Mouse (Mus musculus): ENCODE measurements around the gene Map3k13. TPM values are rescaled to one million over a fixed set of nuclear protein-coding genes. Genes with fewer than 3 reads are reported as not detected.
A peak's percentile ranks its signal among the peaks of the same experiment; 100 is the strongest.

Gene Map3k13
- polyA plus RNA-seq, 1 experiment from 2014 or later, result 4.1 TPM

- Histone ChIP-seq H3K4me3 (no peak overlapping the region), H3K4me1 (replicated peaks) (no peaks in the 10 kb centered on the region), H3K36me3 (peaks cover 13% of the 10 kb centered on the region; the same call in 1 of the 2 replicates), H3K27me3 (ENCODE audit: insufficient read depth, poor library complexity, severe bottlenecking) (no peaks in the 10 kb centered on the region), H3K9me3 (no peaks in the 10 kb centered on the region), H3K27ac (no peak overlapping the region)
- peak; percentile 26 for DNase-seq (ENCODE audit: low spot score)
- WGBS, result 81% methylated on average over 11 of the region's 11 CpGs
These were observed 20.9 kb downstream of the Map3k13 start for GRCm38 (mm10) chr16:21814861-21815668.

DNA sequence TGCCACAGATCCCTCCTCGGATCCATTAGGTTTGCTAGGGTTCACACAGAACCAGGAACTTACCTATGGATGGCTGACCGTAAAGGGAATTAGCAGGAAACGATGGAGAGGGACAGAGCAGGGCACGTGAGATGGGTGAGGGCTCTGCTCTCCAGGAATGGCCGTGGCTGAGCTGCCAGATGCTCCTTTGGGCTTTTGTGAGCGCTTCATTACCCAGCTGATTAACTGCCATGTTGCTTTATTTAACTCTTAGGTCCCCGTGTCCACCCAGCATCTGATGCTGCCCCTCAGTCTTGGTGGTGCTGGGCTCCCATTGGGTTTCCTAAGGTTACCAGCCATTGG lies 21.5 kb downstream of the Map3k13 start:
- Histone ChIP-seq H3K27me3 (ENCODE audit: insufficient read depth, poor library complexity, severe bottlenecking) (no peaks in the 10 kb centered on the region), H3K4me3 (no peak overlapping the region), H3K27ac (peak overlapping the region; percentile 40; the same call in 1 of the 2 replicates), H3K36me3 (peaks cover 10% of the 10 kb centered on the region; the same call in 1 of the 2 replicates), H3K4me1 (replicated peaks) (no peaks in the 10 kb centered on the region), H3K9me3 (no peaks in the 10 kb centered on the region)
- DNase-seq (ENCODE audit: low spot score), result no peak
- WGBS, result 66% methylated on average over 7 of the region's 7 CpGs

GRCm38 (mm10) chr16:21818132-21818531 lies 24.0 kb downstream of the Map3k13 start:
- no peak overlapping the region for H3K27ac ChIP-seq
- H3K4me3 ChIP-seq, result no peak overlapping the region
- H3K27me3 ChIP-seq (ENCODE audit: insufficient read depth, poor library complexity, severe bottlenecking), result no peaks in the 10 kb centered on the region
- no peaks in the 10 kb centered on the region for H3K9me3 ChIP-seq
- 49% methylated on average over 9 of the region's 9 CpGs for WGBS
- H3K36me3 ChIP-seq, result 0 out of 2 replicates have a peak, but pooled peaks cover 5% of the 10 kb centered on the region
- H3K4me1 ChIP-seq (replicated peaks), result no peaks in the 10 kb centered on the region
- DNase-seq (ENCODE audit: low spot score), result no peak

DNA sequence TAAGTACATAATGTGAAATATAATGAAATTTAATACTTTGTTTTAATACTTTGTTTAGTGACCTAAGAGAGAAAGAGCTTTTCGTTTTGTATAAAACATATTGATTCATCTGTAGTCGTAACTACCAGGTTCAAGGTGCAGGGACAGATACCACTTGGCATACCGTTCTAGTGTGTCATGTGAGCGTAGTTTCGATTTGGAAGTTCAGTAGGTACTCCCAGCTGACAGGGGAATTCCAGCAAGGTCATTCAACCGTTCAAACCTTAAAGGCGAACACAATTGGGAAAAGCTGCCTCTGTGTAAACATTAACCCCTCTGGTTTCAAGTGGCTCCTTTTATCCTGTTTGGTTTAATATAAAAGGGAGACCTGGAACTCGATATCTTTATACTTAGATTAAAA lies 24.5 kb downstream of the Map3k13 start:
- Histone ChIP-seq H3K27me3 (ENCODE audit: insufficient read depth, poor library complexity, severe bottlenecking) (no peaks in the 10 kb centered on the region), H3K4me1 (replicated peaks) (no peaks in the 10 kb centered on the region), H3K9me3 (no peaks in the 10 kb centered on the region), H3K27ac (no peak overlapping the region), H3K4me3 (no peak overlapping the region), H3K36me3 (0 out of 2 replicates have a peak, but pooled peaks cover 5% of the 10 kb centered on the region)
- 64% methylated on average over 8 of the region's 8 CpGs for WGBS
- no peak for DNase-seq (ENCODE audit: low spot score)

- no peak for DNase-seq (ENCODE audit: low spot score)
- Histone ChIP-seq H3K4me3 (no peak overlapping the region), H3K27me3 (ENCODE audit: insufficient read depth, poor library complexity, severe bottlenecking) (no peaks in the 10 kb centered on the region), H3K9me3 (no peaks in the 10 kb centered on the region), H3K27ac (no peak overlapping the region), H3K4me1 (replicated peaks) (peaks cover 6% of the 10 kb centered on the region), H3K36me3 (no peaks in the 10 kb centered on the region)
- WGBS, result 70% methylated on average over 9 of the region's 9 CpGs
These were observed 31.5 kb downstream of the Map3k13 start for GRCm38 (mm10) chr16:21825612-21826031.

DNA sequence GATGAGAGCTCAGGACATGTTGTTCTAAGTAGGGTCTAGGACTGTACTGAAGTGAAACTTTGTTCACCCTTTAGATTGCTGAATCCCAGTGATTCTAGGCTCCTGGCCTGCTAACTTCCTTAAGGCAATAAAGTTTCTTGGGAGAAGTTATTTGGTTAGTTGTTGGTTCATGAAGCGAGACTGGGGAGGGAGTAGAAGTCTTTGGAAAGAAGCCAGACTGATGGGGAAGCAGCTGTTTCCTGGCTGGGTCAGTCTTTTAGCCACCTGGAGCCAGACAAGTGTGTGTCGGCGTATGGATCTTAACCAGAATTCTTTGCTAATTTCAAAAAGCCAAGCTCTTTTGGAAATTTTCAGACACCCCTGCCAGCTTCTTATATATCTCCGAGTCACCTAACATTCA lies 33.0 kb downstream of the Map3k13 start:
- 83% methylated on average over 4 of the region's 4 CpGs for WGBS
- H3K4me3 ChIP-seq, result no peak overlapping the region
- H3K27ac ChIP-seq, result no peak overlapping the region
- H3K4me1 ChIP-seq (replicated peaks), result peaks cover 10% of the 10 kb centered on the region
- DNase-seq (ENCODE audit: low spot score), result no peak
- no peaks in the 10 kb centered on the region for H3K9me3 ChIP-seq
- no peaks in the 10 kb centered on the region for H3K36me3 ChIP-seq
- H3K27me3 ChIP-seq (ENCODE audit: insufficient read depth, poor library complexity, severe bottlenecking), result no peaks in the 10 kb centered on the region

GRCm38 (mm10) chr16:21827581-21827980 lies 33.4 kb downstream of the Map3k13 start:
- WGBS, result 70% methylated on average over 4 of the region's 4 CpGs
- Histone ChIP-seq H3K27me3 (ENCODE audit: insufficient read depth, poor library complexity, severe bottlenecking) (no peaks in the 10 kb centered on the region), H3K27ac (no peak overlapping the region), H3K36me3 (no peaks in the 10 kb centered on the region), H3K9me3 (no peaks in the 10 kb centered on the region), H3K4me1 (replicated peaks) (peaks cover 10% of the 10 kb centered on the region), H3K4me3 (no peak overlapping the region)
- no peak for DNase-seq (ENCODE audit: low spot score)

GRCm38 (mm10) chr16:21829711-21830110 lies 35.6 kb downstream of the Map3k13 start:
- DNase-seq (ENCODE audit: low spot score), result no peak
- Histone ChIP-seq H3K27me3 (ENCODE audit: insufficient read depth, poor library complexity, severe bottlenecking) (no peaks in the 10 kb centered on the region), H3K9me3 (no peaks in the 10 kb centered on the region), H3K27ac (no peak overlapping the region), H3K4me1 (replicated peaks) (peaks cover 10% of the 10 kb centered on the region), H3K4me3 (no peak overlapping the region), H3K36me3 (no peaks in the 10 kb centered on the region)
- 46% methylated on average over 5 of the region's 5 CpGs for WGBS

- 53% methylated on average over 6 of the region's 6 CpGs for WGBS
- peaks cover 17% of the 10 kb centered on the region for H3K4me1 ChIP-seq (replicated peaks)
These were observed 36.6 kb downstream of the Map3k13 start for GRCm38 (mm10) chr16:21830784-21831183.

GRCm38 (mm10) chr16:21831764-21832163 lies 37.6 kb downstream of the Map3k13 start:
- H3K27me3 ChIP-seq (ENCODE audit: insufficient read depth, poor library complexity, severe bottlenecking), result no peaks in the 10 kb centered on the region
- WGBS, result 85% methylated on average over 5 of the region's 5 CpGs
- DNase-seq (ENCODE audit: low spot score), result no peak
- no peak overlapping the region for H3K4me3 ChIP-seq
- no peaks in the 10 kb centered on the region for H3K9me3 ChIP-seq
- H3K4me1 ChIP-seq (replicated peaks), result peaks cover 20% of the 10 kb centered on the region
- H3K36me3 ChIP-seq, result no peaks in the 10 kb centered on the region
- H3K27ac ChIP-seq, result no peak overlapping the region

More at GRCm38 (mm10) chr16:21830784-21831183, 36.6 kb downstream of the Map3k13 start:
- DNase-seq (ENCODE audit: low spot score), result no peak
- H3K9me3 ChIP-seq, result no peaks in the 10 kb centered on the region
- H3K4me3 ChIP-seq, result no peak overlapping the region
- no peaks in the 10 kb centered on the region for H3K27me3 ChIP-seq (ENCODE audit: insufficient read depth, poor library complexity, severe bottlenecking)
- no peaks in the 10 kb centered on the region for H3K36me3 ChIP-seq
- H3K27ac ChIP-seq, result no peak overlapping the region

GRCm38 (mm10) chr16:21833469-21833868 lies 39.3 kb downstream of the Map3k13 start:
- Histone ChIP-seq H3K4me3 (no peak overlapping the region), H3K36me3 (no peaks in the 10 kb centered on the region), H3K9me3 (no peaks in the 10 kb centered on the region), H3K27ac (no peak overlapping the region), H3K4me1 (replicated peaks) (peaks cover 16% of the 10 kb centered on the region), H3K27me3 (ENCODE audit: insufficient read depth, poor library complexity, severe bottlenecking) (no peaks in the 10 kb centered on the region)
- WGBS, result 60% methylated on average over 1 of the region's 1 CpGs
- DNase-seq (ENCODE audit: low spot score), result no peak

DNA sequence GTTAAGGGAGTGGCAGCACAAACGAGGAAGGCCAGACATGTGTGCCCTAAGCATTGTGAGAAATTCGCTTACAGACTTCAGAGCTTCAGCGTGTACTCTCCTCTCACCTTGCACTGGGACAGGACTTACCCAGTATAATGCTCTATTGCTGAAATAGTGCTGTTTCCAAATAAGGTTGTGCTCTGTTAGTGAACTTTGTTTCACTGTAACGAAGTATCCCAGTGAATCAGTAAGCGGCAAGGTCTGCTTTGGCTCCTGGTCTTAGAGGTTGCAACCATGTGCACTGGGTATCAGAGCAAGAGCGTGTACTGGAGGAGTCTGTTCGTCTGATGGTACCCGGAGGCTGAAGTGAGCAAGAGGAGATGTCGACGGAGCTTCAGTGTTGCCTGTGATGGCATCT lies 39.8 kb downstream of the Map3k13 start:
- WGBS, result 77% methylated on average over 10 of the region's 10 CpGs
- Histone ChIP-seq H3K36me3 (no peaks in the 10 kb centered on the region), H3K27me3 (ENCODE audit: insufficient read depth, poor library complexity, severe bottlenecking) (no peaks in the 10 kb centered on the region), H3K4me3 (no peak overlapping the region), H3K9me3 (no peaks in the 10 kb centered on the region), H3K27ac (no peak overlapping the region), H3K4me1 (replicated peaks) (peaks cover 16% of the 10 kb centered on the region)
- no peak for DNase-seq (ENCODE audit: low spot score)

DNA sequence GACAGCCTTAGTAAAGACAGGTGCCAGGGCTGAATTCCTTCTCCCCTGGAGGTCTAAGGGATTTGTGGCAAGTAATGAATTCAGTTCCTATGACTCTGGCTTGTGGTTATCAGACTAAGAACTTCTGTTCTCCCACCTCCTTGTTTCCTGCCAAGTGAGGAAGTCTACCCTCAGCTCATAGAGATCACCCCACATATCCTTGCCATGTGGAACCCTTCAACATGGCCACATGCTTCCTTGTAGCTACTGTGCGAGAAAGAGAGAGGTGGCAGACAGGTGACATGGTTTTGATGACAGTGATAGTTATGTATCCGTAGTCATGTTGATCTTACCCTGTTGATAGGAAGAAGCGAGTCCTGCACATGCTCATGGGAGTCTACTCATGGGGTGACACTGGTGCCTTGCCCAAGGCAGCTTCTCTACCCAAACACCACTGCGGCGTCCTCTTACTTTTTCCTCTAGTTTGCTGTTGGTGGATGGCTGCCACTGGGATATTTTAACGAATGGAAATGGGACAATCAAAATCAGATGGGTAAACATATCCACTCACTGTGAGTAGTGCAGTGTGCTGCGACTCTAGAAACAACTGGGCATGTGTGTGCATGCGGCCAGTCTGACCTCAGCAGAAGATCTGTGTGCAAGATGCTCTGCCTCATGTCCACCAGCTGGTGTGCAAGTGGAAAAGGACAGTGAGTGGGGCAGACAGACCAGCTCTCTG lies 40.9 kb downstream of the Map3k13 start:
- Histone ChIP-seq H3K9me3 (no peaks in the 10 kb centered on the region), H3K4me1 (replicated peaks) (peaks cover 16% of the 10 kb centered on the region), H3K27ac (no peak overlapping the region), H3K36me3 (no peaks in the 10 kb centered on the region), H3K27me3 (ENCODE audit: insufficient read depth, poor library complexity, severe bottlenecking) (no peaks in the 10 kb centered on the region), H3K4me3 (no peak overlapping the region)
- DNase-seq (ENCODE audit: low spot score), result no peak
- WGBS, result 88% methylated on average over 8 of the region's 8 CpGs
